Mouse (Mus musculus): ENCODE results near the gene Hist1h3g. TPM values are rescaled to one million over a fixed set of nuclear protein-coding genes. Genes with fewer than 3 reads are reported as not detected.

Hist1h3g gene
- polyA plus RNA-seq, 1 experiment from 2014 or later, result 7.7 TPM

DNA sequence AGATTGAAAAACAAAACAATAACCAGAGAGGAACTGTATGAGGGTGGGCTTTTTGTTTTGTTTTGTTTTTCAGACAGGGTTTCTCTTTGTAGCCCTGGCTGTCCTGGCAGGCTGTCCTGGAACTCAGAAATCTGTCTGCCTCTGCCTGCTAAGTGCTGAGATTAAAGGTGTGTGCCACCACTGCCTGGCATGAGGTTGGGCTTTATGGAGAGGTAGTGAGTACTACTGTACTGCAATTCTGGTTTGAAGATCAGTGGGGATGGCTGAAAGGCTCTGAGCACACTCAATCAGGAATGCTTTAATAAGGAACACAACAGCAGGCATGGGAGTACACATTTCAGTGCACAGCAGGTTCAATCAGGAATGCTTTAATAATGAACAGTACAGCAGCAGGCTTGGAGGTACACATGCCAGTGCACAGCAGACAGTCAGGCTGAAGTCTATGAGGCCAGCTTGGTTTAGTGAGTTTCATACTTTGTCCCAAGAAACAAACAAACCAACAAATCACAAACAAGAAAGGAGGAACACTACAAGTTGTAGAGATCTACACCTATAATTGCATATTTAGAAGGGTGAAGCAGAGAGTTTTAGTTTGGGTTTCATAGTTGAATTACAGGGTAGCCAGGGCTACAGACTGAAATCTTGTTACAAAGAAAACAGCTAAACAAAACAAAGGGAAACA lies 48.3 kb downstream of the Hist1h3g start:
- Histone ChIP-seq H3K4me3 (peak overlapping the region; percentile 65; the same call in 1 of the 2 replicates), H3K27me3 (replicated peaks; ENCODE audit: low read depth, poor library complexity, severe bottlenecking) (no peaks in the 10 kb centered on the region), H3K4me1 (peaks cover 34% of the 10 kb centered on the region), H3K27ac (replicated peaks) (peak overlapping the region; percentile 94), H3K9me3 (no peaks in the 10 kb centered on the region), H3K36me3 (replicated peaks) (no peaks in the 10 kb centered on the region)
- DNase-seq (ENCODE audit: low spot score), result peak; percentile 13

DNA sequence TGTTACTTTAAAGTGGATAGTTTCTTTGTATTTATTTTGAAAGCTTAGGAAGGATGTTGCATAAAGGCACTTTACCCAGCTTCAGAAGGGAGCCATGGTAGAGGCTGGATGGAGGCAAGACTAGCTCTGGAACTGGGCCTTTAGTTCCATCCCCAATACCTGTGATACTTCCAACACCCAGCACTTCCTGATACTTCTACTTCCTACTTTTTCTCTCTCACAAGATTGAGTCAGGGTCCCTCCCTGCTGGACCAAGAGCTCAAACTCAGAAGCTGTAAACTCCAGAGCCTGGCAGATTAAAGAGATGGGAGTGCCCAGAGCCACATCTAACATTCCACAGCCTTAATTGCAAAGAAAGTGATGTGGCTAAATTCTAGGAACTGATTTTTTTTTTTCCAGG lies 49.1 kb downstream of the Hist1h3g start:
- Histone ChIP-seq H3K9me3 (no peaks in the 10 kb centered on the region), H3K27ac (replicated peaks) (peak overlapping the region; percentile 94), H3K4me1 (peaks cover 34% of the 10 kb centered on the region), H3K27me3 (replicated peaks; ENCODE audit: low read depth, poor library complexity, severe bottlenecking) (no peaks in the 10 kb centered on the region), H3K4me3 (peak overlapping the region; percentile 65), H3K36me3 (replicated peaks) (no peaks in the 10 kb centered on the region)
- peak; percentile 27 for DNase-seq (ENCODE audit: low spot score)

DNA sequence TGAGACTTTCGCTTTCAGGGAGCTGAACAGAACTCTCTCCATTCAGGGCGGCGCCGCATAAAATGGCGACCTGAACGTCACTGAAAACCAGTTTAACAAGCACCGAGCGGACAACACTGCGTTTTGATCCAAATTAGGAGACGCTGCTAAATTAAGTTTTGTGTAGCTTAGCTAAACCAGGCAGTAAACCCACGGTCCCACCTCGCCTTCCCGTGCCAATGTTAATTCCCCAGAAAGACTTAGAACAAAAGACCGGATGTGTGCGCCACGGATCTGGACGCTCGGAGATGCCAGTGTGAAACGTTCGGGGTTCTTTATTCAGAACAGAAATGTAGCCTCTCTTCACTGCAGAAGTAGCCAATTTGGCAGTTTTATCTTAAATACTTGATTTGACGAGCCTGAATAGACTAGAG lies 49.8 kb downstream of the Hist1h3g start:
- peak overlapping the region; percentile 65 for H3K4me3 ChIP-seq
- peak overlapping the region; percentile 94 for H3K27ac ChIP-seq (replicated peaks)
- WGBS, result under 1% methylated on average over 21 of the region's 21 CpGs
- no peaks in the 10 kb centered on the region for H3K9me3 ChIP-seq
- H3K4me1 ChIP-seq, result peaks cover 34% of the 10 kb centered on the region
- no peaks in the 10 kb centered on the region for H3K36me3 ChIP-seq (replicated peaks)
- DNase-seq (ENCODE audit: low spot score), result peak; percentile 79
- no peaks in the 10 kb centered on the region for H3K27me3 ChIP-seq (replicated peaks; ENCODE audit: low read depth, poor library complexity, severe bottlenecking)

Small RNAs within 50 kb of the gene (microRNA-seq; reads per million reads assigned to microRNA genes)
- gene Gm44297, result not detected
- gene Gm44359, result not detected
- not detected for gene Gm44394
- 1.8 reads per million for gene n-TStga1

Other genes with a start within 250 kb of the Hist1h3g start
- gene Zfp322a, start 166.2 kb upstream of the Hist1h3g start, polyA plus RNA-seq (2016; fragmentation: Nextera tagmentation; extraction: Ambion mirVana), result 59.9 and 60.6 TPM in 2 replicates
- 15.0 and 15.6 TPM in 2 replicates for gene Abt1, start 111.6 kb upstream of the Hist1h3g start, polyA plus RNA-seq (2016; fragmentation: Nextera tagmentation; extraction: Ambion mirVana)
- gene Btn1a1, start 69.5 kb upstream of the Hist1h3g start, polyA plus RNA-seq (2016; fragmentation: Nextera tagmentation; extraction: Ambion mirVana), result 0.12 and 0.16 TPM in 2 replicates
- gene Btn2a2, start 46.6 kb upstream of the Hist1h3g start, polyA plus RNA-seq (2016; fragmentation: Nextera tagmentation; extraction: Ambion mirVana), result 0.99 and 1.2 TPM in 2 replicates
- gene Hist1h4h, start 4.4 kb upstream of the Hist1h3g start, polyA plus RNA-seq (2016; fragmentation: Nextera tagmentation; extraction: Ambion mirVana), result 2.7 and 3.0 TPM in 2 replicates
- gene Hist1h2af, start 1.5 kb upstream of the Hist1h3g start, polyA plus RNA-seq (2016; fragmentation: Nextera tagmentation; extraction: Ambion mirVana), result 4.8 and 5.5 TPM in 2 replicates
- gene Hist1h2bh, start 8.0 kb downstream of the Hist1h3g start, polyA plus RNA-seq (2016; fragmentation: Nextera tagmentation; extraction: Ambion mirVana), result 1.1 TPM in 2 replicates
- 0.97 and 1.2 TPM in 2 replicates for gene Hist1h3f, start 8.6 kb downstream of the Hist1h3g start, polyA plus RNA-seq (2016; fragmentation: Nextera tagmentation; extraction: Ambion mirVana)
- gene Hist1h4f, start 16.2 kb downstream of the Hist1h3g start, polyA plus RNA-seq (2016; fragmentation: Nextera tagmentation; extraction: Ambion mirVana), result 1.00 and 1.2 TPM in 2 replicates
- gene Hist1h1d, start 17.8 kb downstream of the Hist1h3g start, polyA plus RNA-seq (2016; fragmentation: Nextera tagmentation; extraction: Ambion mirVana), result 0.58 and 0.60 TPM in 2 replicates
- 5.8 and 6.8 TPM in 2 replicates for gene Hist1h3e, start 26.9 kb downstream of the Hist1h3g start, polyA plus RNA-seq (2016; fragmentation: Nextera tagmentation; extraction: Ambion mirVana)
- 96.8 and 97.7 TPM in 2 replicates for gene Hist1h2ae, start 35.8 kb downstream of the Hist1h3g start, polyA plus RNA-seq (2016; fragmentation: Nextera tagmentation; extraction: Ambion mirVana)
- 7.0 and 9.8 TPM in 2 replicates for gene Hist1h2bg, start 36.0 kb downstream of the Hist1h3g start, polyA plus RNA-seq (2016; fragmentation: Nextera tagmentation; extraction: Ambion mirVana)
- 4.0 and 4.8 TPM in 2 replicates for gene Hist1h2bf, start 38.8 kb downstream of the Hist1h3g start, polyA plus RNA-seq (2016; fragmentation: Nextera tagmentation; extraction: Ambion mirVana)
- 0.97 and 3.8 TPM in 2 replicates for gene Hist1h2ad, start 39.0 kb downstream of the Hist1h3g start, polyA plus RNA-seq (2016; fragmentation: Nextera tagmentation; extraction: Ambion mirVana)
- gene Hist1h3d, start 40.3 kb downstream of the Hist1h3g start, polyA plus RNA-seq (2016; fragmentation: Nextera tagmentation; extraction: Ambion mirVana), result 9.3 and 10.5 TPM in 2 replicates
- gene Hist1h4d, start 46.2 kb downstream of the Hist1h3g start, polyA plus RNA-seq (2016; fragmentation: Nextera tagmentation; extraction: Ambion mirVana), result 97.2 and 97.7 TPM in 2 replicates
- gene Hist1h2be, start 85.7 kb downstream of the Hist1h3g start, polyA plus RNA-seq (2016; fragmentation: Nextera tagmentation; extraction: Ambion mirVana), result 3.1 and 4.0 TPM in 2 replicates
- gene Hist1h1e, start 87.1 kb downstream of the Hist1h3g start, polyA plus RNA-seq (2016; fragmentation: Nextera tagmentation; extraction: Ambion mirVana), result 18.4 and 19.5 TPM in 2 replicates
- 0.91 and 1.3 TPM in 2 replicates for gene Hist1h2ac, start 148.5 kb downstream of the Hist1h3g start, polyA plus RNA-seq (2016; fragmentation: Nextera tagmentation; extraction: Ambion mirVana)
- gene Hist1h2bc, start 148.8 kb downstream of the Hist1h3g start, polyA plus RNA-seq (2016; fragmentation: Nextera tagmentation; extraction: Ambion mirVana), result 19.0 and 20.3 TPM in 2 replicates
- gene Hist1h1t, start 160.4 kb downstream of the Hist1h3g start, polyA plus RNA-seq (2016; fragmentation: Nextera tagmentation; extraction: Ambion mirVana), result 0.28 TPM in 1 of 2 replicates, not detected in the other
- 6.6 and 6.8 TPM in 2 replicates for gene Hist1h4c, start 163.0 kb downstream of the Hist1h3g start, polyA plus RNA-seq (2016; fragmentation: Nextera tagmentation; extraction: Ambion mirVana)
- gene Hfe, start 175.4 kb downstream of the Hist1h3g start, polyA plus RNA-seq (2016; fragmentation: Nextera tagmentation; extraction: Ambion mirVana), result 1.5 and 2.0 TPM in 2 replicates
- 9.1 and 9.2 TPM in 2 replicates for gene Hist1h1c, start 203.4 kb downstream of the Hist1h3g start, polyA plus RNA-seq (2016; fragmentation: Nextera tagmentation; extraction: Ambion mirVana)
- 8.6 and 10.0 TPM in 2 replicates for gene Hist1h3c, start 210.2 kb downstream of the Hist1h3g start, polyA plus RNA-seq (2016; fragmentation: Nextera tagmentation; extraction: Ambion mirVana)
- gene Hist1h2bb, start 211.3 kb downstream of the Hist1h3g start, polyA plus RNA-seq (2016; fragmentation: Nextera tagmentation; extraction: Ambion mirVana), result 1.9 and 2.9 TPM in 2 replicates
- 39.1 and 43.8 TPM in 2 replicates for gene Hist1h2ab, start 215.7 kb downstream of the Hist1h3g start, polyA plus RNA-seq (2016; fragmentation: Nextera tagmentation; extraction: Ambion mirVana)
- gene Hist1h3b, start 216.8 kb downstream of the Hist1h3g start, polyA plus RNA-seq (2016; fragmentation: Nextera tagmentation; extraction: Ambion mirVana), result 9.5 and 10.3 TPM in 2 replicates
- 2.8 and 7.1 TPM in 2 replicates for gene Hist1h4b, start 221.6 kb downstream of the Hist1h3g start, polyA plus RNA-seq (2016; fragmentation: Nextera tagmentation; extraction: Ambion mirVana)
- gene Hist1h4a, start 225.8 kb downstream of the Hist1h3g start, polyA plus RNA-seq (2016; fragmentation: Nextera tagmentation; extraction: Ambion mirVana), result 0.54 and 0.65 TPM in 2 replicates
- gene Hist1h3a, start 227.0 kb downstream of the Hist1h3g start, polyA plus RNA-seq (2016; fragmentation: Nextera tagmentation; extraction: Ambion mirVana), result 4.7 and 5.0 TPM in 2 replicates
- gene Hist1h1a, start 228.2 kb downstream of the Hist1h3g start, polyA plus RNA-seq (2016; fragmentation: Nextera tagmentation; extraction: Ambion mirVana), result 2.7 and 4.0 TPM in 2 replicates
- gene Trim38, start 234.5 kb downstream of the Hist1h3g start, polyA plus RNA-seq (2016; fragmentation: Nextera tagmentation; extraction: Ambion mirVana), result 0.26 TPM in 1 of 2 replicates, not detected in the other